Mouse (Mus musculus): ENCODE data around the gene Lrmda.

The Lrmda gene

GRCm38 (mm10) chr14:21993251-21994060 is 26.1 kb upstream of the Lrmda start:
- peak; percentile 9 for DNase-seq

GRCm38 (mm10) chr14:21994061-21994990 is 25.2 kb upstream of the Lrmda start:
- DNase-seq, result no peak

- peak; percentile 29 for DNase-seq
Measured at GRCm38 (mm10) chr14:21995031-21995754, 24.3 kb upstream of the Lrmda start.

- DNase-seq, result no peak
Measured at GRCm38 (mm10) chr14:21999588-21999987, 19.9 kb upstream of the Lrmda start.

- no peak for DNase-seq
Measured at GRCm38 (mm10) chr14:22003231-22003630, 16.3 kb upstream of the Lrmda start.

- DNase-seq, result no peak
Measured at GRCm38 (mm10) chr14:22003631-22004030, 15.9 kb upstream of the Lrmda start.

- DNase-seq, result no peak
Measured at GRCm38 (mm10) chr14:22004943-22005342, 14.6 kb upstream of the Lrmda start.

- DNase-seq, result no peak
Measured at GRCm38 (mm10) chr14:22007006-22007405, 12.5 kb upstream of the Lrmda start.

GRCm38 (mm10) chr14:22014315-22014714 is 5.2 kb upstream of the Lrmda start:
- no peak for DNase-seq

- DNase-seq, result no peak
Measured at GRCm38 (mm10) chr14:22014781-22015180, 4.7 kb upstream of the Lrmda start.

- DNase-seq, result no peak
Measured at GRCm38 (mm10) chr14:22017011-22017410, 2.5 kb upstream of the Lrmda start.

GRCm38 (mm10) chr14:22019949-22020845 is 685 bp downstream of the Lrmda start:
- DNase-seq, result peak; percentile 17

GRCm38 (mm10) chr14:22020885-22021284 is 1.4 kb downstream of the Lrmda start:
- DNase-seq, result peak; percentile 39

GRCm38 (mm10) chr14:22023533-22023932 is 4.0 kb downstream of the Lrmda start:
- no peak for DNase-seq

- no peak for DNase-seq
Measured at GRCm38 (mm10) chr14:22035900-22036299, 16.4 kb downstream of the Lrmda start.

- no peak for DNase-seq
Measured at GRCm38 (mm10) chr14:22036338-22036737, 16.8 kb downstream of the Lrmda start.

- no peak for DNase-seq
Measured at GRCm38 (mm10) chr14:22036802-22037497, 17.4 kb downstream of the Lrmda start.

GRCm38 (mm10) chr14:22037498-22038131 is 18.1 kb downstream of the Lrmda start:
- no peak for DNase-seq

- no peak for DNase-seq
Measured at GRCm38 (mm10) chr14:22042146-22042545, 22.6 kb downstream of the Lrmda start.

GRCm38 (mm10) chr14:22043420-22043819 is 23.9 kb downstream of the Lrmda start:
- DNase-seq, result no peak

All from layer of hippocampus, adult 9-11 months (tissue).